Mouse (Mus musculus) midbrain, embryonic 12.5 days (tissue): ENCODE results near the gene Maea. TPM values are rescaled to one million over a fixed set of nuclear protein-coding genes. Genes with fewer than 3 reads are reported as not detected.
A peak's percentile ranks its signal among the peaks of the same experiment; 100 is the strongest.

Experiments
- ATAC-seq: fragments of 200-750 bp; cut with Nextera tagmentation; 2 replicates; pipeline ENCODE4 v1.8.0; 2017; ENCODE audit warnings: low read depth, moderate TSS enrichment, moderate library complexity; ENCODE audit not compliant: low FRiP score
- H3K27ac ChIP-seq: fragments of 300-500 bp; sonication (generic); replicated peaks from 2 replicates; pipeline ENCODE4 v1.5.1; 2016; ENCODE audit warnings: mild to moderate bottlenecking
- H3K27me3 ChIP-seq: fragments of 300-500 bp; sonication (generic); 2 replicates; pipeline ENCODE4 v1.6.1; 2016; ENCODE audit warnings: mild to moderate bottlenecking
- H3K36me3 ChIP-seq: fragments of 300-500 bp; sonication (generic); 2 replicates; pipeline ENCODE4 v1.6.1; 2016
- H3K4me1 ChIP-seq: fragments of 300-500 bp; sonication (generic); 2 replicates; pipeline ENCODE4 v1.6.1; 2016
- H3K4me2 ChIP-seq: fragments of 300-500 bp; sonication (generic); replicated peaks from 2 replicates; pipeline ENCODE4 v1.6.1; 2016; ENCODE audit warnings: mild to moderate bottlenecking, moderate library complexity
- H3K4me3 ChIP-seq: fragments of 300-500 bp; sonication (generic); 2 replicates; pipeline ENCODE4 v1.5.1; 2016; ENCODE audit warnings: mild to moderate bottlenecking
- H3K9ac ChIP-seq: fragments of 300-500 bp; sonication (generic); replicated peaks from 2 replicates; pipeline ENCODE4 v1.6.1; 2016; ENCODE audit warnings: mild to moderate bottlenecking, moderate library complexity
- H3K9me3 ChIP-seq: fragments of 300-500 bp; sonication (generic); 2 replicates; pipeline ENCODE4 v1.6.1; 2016; ENCODE audit warnings: mild to moderate bottlenecking
- WGBS: fragments of 180-500 bp; shearing (Covaris S2); methylation state at CpG from one replicate; pipeline ENCODE4 v1.1.7; 2016; 5-methylcytosine and 5-hydroxymethylcytosine counted together
- polyA plus RNA-seq: library from polyadenylated mRNA; unstranded; fragments of >200 nt; fragmentation: Nextera tagmentation; extraction: Ambion mirVana; gene quantifications from 2 replicates; pipeline ENCODE4 v1.2.1, GENCODE M21; 2016

Maea gene
- polyA plus RNA-seq, 1 experiment from 2014 or later, result 147 TPM

DNA sequence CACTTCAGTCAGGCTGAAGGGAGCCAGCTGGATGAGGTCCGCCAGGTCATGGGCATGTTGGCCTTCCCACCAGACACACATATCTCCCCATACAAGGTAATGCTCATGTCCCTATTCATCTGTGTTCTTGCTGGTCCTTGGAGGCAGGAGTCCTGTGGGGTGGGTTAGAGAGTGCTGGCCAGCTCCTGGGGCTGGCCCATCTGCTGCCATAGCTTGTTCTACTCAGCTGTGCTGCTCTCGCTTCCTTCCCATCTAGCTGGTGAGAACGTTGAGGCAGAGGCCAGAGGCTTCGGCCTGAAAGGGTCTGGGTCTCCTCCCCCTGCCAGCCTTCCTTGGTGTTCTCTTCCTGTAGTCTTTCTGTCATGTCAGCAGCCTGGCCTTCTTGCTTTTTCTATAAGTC is 33.3 kb downstream of the Maea start:
- no peak for ATAC-seq
- Histone ChIP-seq H3K36me3 (peaks cover 100% of the 10 kb centered on the region), H3K4me2 (no peak overlapping the region), H3K4me3 (no peak overlapping the region), H3K9ac (no peak overlapping the region), H3K9me3 (no peaks in the 10 kb centered on the region), H3K27ac (no peak overlapping the region), H3K27me3 (no peaks in the 10 kb centered on the region), H3K4me1 (no peaks in the 10 kb centered on the region)
- 85% methylated on average over 4 of the region's 4 CpGs for WGBS

DNA sequence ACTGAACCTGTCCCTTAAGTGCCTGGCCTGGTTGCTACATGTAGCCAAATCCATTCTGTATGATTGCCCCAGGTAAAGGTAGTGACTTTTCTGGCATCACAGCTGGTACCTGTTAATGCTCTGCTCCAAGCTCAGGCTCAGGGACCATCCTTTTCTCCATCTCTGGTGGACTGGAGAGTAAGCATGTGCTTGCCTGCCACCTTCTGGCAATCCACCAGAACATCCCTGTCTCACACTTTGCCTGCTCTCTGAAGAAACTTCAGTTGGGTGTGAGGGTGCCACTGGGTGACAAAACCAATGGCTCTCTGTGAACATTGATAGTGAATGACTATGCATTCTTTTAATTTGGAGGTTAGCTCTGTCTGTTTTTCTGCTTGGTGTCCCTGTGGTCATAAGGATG is 35.8 kb downstream of the Maea start:
- H3K9me3 ChIP-seq, result no peaks in the 10 kb centered on the region
- no peak overlapping the region for H3K9ac ChIP-seq
- no peak for ATAC-seq
- no peaks in the 10 kb centered on the region for H3K27me3 ChIP-seq
- H3K36me3 ChIP-seq, result peaks cover 82% of the 10 kb centered on the region
- no peak overlapping the region for H3K27ac ChIP-seq
- no peaks in the 10 kb centered on the region for H3K4me1 ChIP-seq
- no peak overlapping the region for H3K4me3 ChIP-seq
- no peak overlapping the region for H3K4me2 ChIP-seq

DNA sequence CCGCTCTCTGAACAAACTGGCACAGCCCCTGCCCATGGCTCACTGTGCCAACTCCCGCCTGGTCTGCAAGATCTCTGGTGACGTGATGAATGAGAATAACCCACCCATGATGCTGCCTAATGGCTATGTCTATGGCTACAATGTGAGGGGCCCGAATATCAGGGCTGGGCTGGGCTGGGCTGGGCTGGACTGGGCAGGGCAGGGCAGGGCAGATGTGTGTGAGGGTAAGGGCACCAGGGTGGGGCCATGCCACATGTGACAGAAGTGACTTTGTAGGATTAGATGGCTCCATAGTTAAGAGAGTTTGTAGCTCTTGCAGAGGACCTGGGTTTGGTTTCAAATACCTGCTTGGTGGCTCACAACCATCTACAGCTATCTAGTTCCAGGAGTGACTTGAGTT is 36.4 kb downstream of the Maea start:
- H3K27me3 ChIP-seq, result no peaks in the 10 kb centered on the region
- H3K9ac ChIP-seq, result no peak overlapping the region
- peaks cover 77% of the 10 kb centered on the region for H3K36me3 ChIP-seq
- H3K9me3 ChIP-seq, result no peaks in the 10 kb centered on the region
- ATAC-seq, result no peak
- no peak overlapping the region for H3K27ac ChIP-seq
- no peaks in the 10 kb centered on the region for H3K4me1 ChIP-seq
- 96% methylated on average over 4 of the region's 4 CpGs for WGBS
- no peak overlapping the region for H3K4me3 ChIP-seq
- no peak overlapping the region for H3K4me2 ChIP-seq

DNA sequence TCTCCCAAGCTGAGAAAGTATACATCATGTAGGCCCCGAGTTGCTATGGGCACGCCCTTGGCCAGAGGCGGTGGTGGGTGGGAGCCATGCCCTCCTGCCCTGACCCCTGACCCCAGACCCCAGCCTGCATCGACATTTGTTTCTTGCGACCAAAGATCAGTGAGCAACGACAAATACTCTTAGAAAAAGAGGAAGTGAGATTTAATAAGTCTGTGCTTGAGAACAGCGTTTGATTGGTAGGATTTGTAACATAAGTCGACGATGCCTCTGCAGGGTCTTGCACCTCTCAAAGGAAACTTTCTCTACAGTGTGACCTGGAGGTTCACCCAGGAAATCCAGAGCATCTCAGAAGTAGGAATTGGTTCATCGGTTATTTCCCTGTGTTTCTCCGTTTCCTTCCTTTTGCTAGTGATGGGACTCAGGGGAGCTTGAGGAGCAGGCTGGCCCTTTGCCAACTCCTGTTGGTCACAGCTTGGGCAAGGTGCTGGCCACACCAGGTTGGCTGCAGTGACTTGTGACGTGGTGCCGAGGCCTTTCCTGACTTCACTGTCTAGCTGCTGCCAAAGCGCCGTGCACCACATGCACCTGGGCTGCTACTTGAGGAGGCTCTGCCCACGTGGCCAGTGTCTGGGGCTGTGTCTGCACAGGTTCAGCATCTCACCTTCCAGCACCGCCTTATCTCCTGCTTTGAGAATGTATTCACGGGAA is 37.2 kb downstream of the Maea start:
- Histone ChIP-seq H3K9ac (no peak overlapping the region), H3K27me3 (no peaks in the 10 kb centered on the region), H3K4me2 (no peak overlapping the region), H3K36me3 (peaks cover 69% of the 10 kb centered on the region), H3K4me1 (peaks cover 2% of the 10 kb centered on the region; the same call in 1 of the 2 replicates), H3K4me3 (no peak overlapping the region), H3K9me3 (no peaks in the 10 kb centered on the region), H3K27ac (no peak overlapping the region)
- WGBS, result 79% methylated on average over 18 of the region's 18 CpGs
- no peak for ATAC-seq

DNA sequence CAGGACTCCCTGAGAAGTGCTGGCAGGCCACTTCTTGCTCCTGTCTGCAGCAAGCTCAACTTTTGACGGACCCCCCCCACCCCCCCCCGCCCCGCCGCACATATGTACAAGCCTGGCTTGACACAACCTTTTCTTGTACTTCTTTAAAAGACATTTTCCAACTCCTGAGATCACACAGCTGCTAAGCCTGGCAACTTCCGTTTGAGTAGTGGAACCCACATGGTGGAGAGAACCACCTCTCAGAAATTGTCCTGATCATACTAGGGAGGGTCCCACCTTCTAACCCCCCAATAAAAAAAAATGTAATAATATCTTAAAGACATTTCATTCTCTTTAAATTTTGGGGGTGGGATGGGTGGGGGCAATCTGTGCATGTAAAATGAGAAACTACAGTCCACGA is 41.9 kb downstream of the Maea start:
- Histone ChIP-seq H3K9ac (peak overlapping the region; percentile 67), H3K4me3 (peak overlapping the region; percentile 65), H3K4me2 (peak overlapping the region; percentile 74), H3K36me3 (peaks cover 33% of the 10 kb centered on the region), H3K4me1 (peaks cover 14% of the 10 kb centered on the region), H3K27me3 (no peaks in the 10 kb centered on the region), H3K9me3 (no peaks in the 10 kb centered on the region), H3K27ac (no peak overlapping the region)
- 73% methylated on average over 6 of the region's 6 CpGs for WGBS
- no peak for ATAC-seq

DNA sequence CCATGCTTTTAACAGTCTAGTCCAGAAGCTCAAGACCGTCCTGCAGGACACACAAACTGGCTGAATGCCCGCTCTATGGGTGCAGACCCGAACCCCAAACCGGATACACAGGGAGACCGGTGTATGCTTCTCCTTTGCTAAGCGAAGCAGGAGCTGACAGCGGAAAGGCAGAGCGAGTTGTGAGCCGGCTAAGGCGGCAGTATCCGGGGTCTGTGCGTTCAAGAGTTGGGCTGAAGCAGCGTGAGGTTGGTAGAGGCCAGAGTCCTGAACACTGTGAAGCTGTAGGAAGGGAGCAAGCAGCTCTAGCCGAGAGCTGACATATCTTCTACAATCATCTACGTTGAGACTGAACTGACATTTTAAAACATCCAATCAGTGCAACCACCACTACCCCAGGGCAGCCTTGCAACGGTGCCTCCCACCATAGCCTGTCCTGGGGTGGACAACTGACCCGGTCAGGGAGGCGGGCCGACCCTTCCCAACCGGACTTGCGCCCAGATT is 42.5 kb downstream of the Maea start:
- peak overlapping the region; percentile 74 for H3K4me2 ChIP-seq
- H3K9ac ChIP-seq, result peak overlapping the region; percentile 67
- ATAC-seq, result peak; percentile 21
- peak overlapping the region; percentile 95 for H3K27ac ChIP-seq
- no peaks in the 10 kb centered on the region for H3K27me3 ChIP-seq
- H3K4me1 ChIP-seq, result peaks cover 14% of the 10 kb centered on the region
- peaks cover 26% of the 10 kb centered on the region for H3K36me3 ChIP-seq
- no peaks in the 10 kb centered on the region for H3K9me3 ChIP-seq
- peak overlapping the region; percentile 65 for H3K4me3 ChIP-seq
- WGBS, result under 1% methylated on average over 21 of the region's 21 CpGs

DNA sequence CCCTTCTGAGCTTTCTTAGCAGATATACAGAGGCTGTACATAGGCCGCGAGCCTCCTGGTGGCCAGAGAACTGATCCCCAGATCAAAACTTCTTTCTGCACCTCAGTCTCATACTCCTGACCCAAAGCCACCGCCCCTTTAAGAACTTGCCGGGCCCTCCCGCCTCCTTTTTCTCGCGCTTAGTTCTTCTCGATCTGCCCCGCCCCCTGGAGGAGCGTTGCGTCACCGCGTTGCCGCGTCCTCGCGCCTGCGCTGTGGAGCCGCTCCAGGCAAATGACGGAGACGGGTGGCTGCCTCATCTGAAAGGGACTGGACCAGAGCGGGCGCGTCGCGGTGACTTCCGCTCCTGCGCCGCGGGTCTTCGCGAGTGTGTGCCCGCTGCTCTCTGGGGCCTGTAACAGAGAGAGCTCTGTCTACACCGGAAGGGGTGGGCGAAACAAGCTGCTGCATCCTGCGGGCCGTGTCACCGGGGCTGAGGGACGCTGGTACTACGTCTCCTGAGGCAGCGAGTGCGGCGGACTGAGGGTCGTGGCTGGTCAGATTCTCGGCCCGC is 43.1 kb downstream of the Maea start, which contains the start of gene Uvssa:
Uvssa (plus strand) TSS at position 248 of the 553 bp plus-strand sequence.
- no peaks in the 10 kb centered on the region for H3K9me3 ChIP-seq
- peak; percentile 98 for ATAC-seq

DNA sequence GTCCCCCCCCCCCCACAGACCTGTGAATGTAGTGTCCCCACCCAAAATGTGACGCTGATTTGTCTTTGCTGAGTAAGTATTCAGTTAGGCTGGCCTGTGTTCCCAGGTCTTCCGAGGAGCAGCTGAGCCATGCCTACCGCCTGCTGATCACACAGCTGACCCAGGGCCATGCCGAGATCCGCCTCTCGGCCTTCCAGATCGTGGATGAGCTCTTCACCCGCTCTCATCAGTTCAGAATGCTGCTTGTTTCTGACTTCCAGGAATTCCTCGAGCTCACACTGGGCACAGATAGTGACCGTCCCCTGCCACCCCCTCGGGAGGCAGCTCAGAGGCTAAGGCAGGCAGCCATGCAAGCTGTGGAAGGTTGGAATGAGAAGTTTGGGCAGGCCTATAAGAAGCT is 52.2 kb downstream of the Maea start:
- WGBS, result 84% methylated on average over 11 of the region's 11 CpGs
- no peaks in the 10 kb centered on the region for H3K4me1 ChIP-seq
- H3K9ac ChIP-seq, result no peak overlapping the region
- no peaks in the 10 kb centered on the region for H3K9me3 ChIP-seq
- ATAC-seq, result no peak
- no peak overlapping the region for H3K4me2 ChIP-seq
- no peak overlapping the region for H3K4me3 ChIP-seq
- no peak overlapping the region for H3K27ac ChIP-seq
- no peaks in the 10 kb centered on the region for H3K27me3 ChIP-seq
- H3K36me3 ChIP-seq, result peaks cover 21% of the 10 kb centered on the region

More for the DNA sequence above, 43.1 kb downstream of the Maea start, which contains the start of gene Uvssa:
- Histone ChIP-seq H3K4me2 (peak within 1 kb of the TSS; percentile 74), H3K9ac (peak within 1 kb of the TSS; percentile 79), H3K36me3 (peaks cover 21% of the 10 kb centered on the region), H3K27ac (peak within 1 kb of the TSS; percentile 95), H3K4me1 (peaks cover 14% of the 10 kb centered on the region), H3K27me3 (no peaks in the 10 kb centered on the region), H3K4me3 (peak within 1 kb of the TSS; percentile 65)
- under 1% methylated on average over 46 of the region's 46 CpGs for WGBS

DNA sequence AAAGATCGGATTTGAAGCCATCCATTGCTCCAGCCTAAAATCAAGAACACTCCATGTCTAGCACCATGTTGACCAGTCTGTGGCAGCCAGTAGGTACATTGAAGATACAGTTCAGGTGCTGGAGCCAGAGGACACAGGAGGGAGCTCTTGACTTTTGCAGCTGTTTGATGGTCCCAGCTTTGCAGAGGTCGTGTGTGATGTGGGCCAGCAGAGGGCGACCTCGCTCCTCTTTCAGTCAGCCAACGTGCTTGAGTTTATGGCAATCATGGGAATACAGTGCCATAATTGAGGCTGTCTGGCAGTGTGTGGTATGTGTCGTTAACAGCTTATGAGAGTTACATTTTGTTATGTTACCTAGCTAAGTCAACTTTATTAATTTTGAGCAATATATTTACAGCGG is 58.5 kb downstream of the Maea start:
- Histone ChIP-seq H3K4me2 (no peak overlapping the region), H3K27me3 (no peaks in the 10 kb centered on the region), H3K36me3 (peaks cover 24% of the 10 kb centered on the region), H3K4me1 (peaks cover 8% of the 10 kb centered on the region; the same call in 1 of the 2 replicates), H3K27ac (no peak overlapping the region), H3K9ac (no peak overlapping the region), H3K9me3 (no peaks in the 10 kb centered on the region), H3K4me3 (no peak overlapping the region)
- WGBS, result 17% methylated on average over 7 of the region's 7 CpGs
- peak; percentile 44; the same call in 1 of the 2 replicates for ATAC-seq

DNA sequence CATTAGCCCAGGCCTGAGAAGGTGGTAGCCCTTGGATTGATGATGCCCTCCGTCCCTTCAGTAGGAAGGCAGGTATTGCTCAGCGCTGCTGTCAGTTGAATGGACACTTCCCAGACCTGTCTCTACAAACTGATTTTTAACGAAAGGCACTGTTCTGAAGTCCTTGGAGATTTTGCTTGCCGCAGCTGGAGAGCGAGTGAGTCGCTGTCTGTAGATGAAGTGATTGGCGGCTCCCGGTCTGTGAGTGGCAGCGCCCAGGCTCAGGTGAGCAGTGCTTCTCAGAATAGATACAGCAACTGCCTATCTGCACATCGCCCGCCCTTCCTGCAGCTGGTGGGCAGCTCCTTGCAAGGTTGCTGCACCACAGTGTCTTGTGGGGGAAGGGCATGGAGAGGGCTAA is 60.4 kb downstream of the Maea start:
- ATAC-seq, result no peak
- Histone ChIP-seq H3K4me2 (no peak overlapping the region), H3K9me3 (no peaks in the 10 kb centered on the region)

DNA sequence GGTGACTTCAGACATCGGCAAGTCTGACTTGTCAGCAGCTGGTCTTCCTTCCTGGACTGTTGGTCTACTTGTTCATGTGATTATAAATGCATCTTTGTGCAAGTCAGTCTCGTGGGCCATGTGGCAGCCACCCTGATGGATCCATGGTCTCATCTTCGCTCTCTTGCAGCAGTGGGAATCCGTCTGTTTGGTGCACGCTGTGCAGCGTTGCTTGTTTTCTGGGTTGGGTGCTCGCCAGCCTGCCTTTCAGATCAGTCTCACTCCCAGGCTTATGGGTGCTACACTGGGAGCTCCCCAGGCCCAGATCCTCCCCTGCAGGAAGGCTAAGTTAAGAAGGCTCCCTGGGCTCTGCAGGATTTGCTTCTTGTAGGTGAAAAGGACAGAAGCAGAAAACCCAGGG is 61.5 kb downstream of the Maea start:
- Histone ChIP-seq H3K4me3 (no peak overlapping the region), H3K9ac (no peak overlapping the region), H3K27me3 (no peaks in the 10 kb centered on the region), H3K9me3 (no peaks in the 10 kb centered on the region), H3K4me2 (no peak overlapping the region), H3K36me3 (peaks cover 10% of the 10 kb centered on the region), H3K27ac (no peak overlapping the region), H3K4me1 (peaks cover 20% of the 10 kb centered on the region)
- no peak for ATAC-seq
- 84% methylated on average over 7 of the region's 7 CpGs for WGBS

More for the DNA sequence above, 60.4 kb downstream of the Maea start:
- Histone ChIP-seq H3K4me3 (no peak overlapping the region), H3K36me3 (peaks cover 20% of the 10 kb centered on the region), H3K27ac (no peak overlapping the region), H3K27me3 (no peaks in the 10 kb centered on the region), H3K4me1 (peaks cover 15% of the 10 kb centered on the region), H3K9ac (no peak overlapping the region)
- WGBS, result 89% methylated on average over 11 of the region's 11 CpGs

DNA sequence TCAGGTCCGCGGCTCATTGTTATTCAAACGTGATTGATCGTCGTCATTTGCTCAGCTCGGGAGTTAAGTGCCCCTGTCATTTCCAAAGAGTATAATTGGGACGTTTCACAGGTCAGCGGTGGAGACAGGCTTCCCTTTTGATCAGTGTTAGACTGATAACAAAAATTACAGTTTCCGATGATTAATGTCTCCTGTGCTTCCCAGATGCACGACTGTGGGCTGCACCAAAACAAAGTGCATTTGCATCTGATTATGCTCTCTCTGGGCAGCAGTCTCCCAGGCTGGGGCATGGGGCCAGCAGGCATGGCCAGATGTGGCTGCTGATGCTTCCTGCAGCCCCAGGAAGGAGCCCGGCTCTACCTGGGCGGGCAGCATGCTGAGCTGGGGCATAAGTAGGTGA is 65.5 kb downstream of the Maea start:
- H3K4me1 ChIP-seq, result peaks cover 24% of the 10 kb centered on the region
- no peak for ATAC-seq
- H3K9ac ChIP-seq, result no peak overlapping the region
- no peak overlapping the region for H3K27ac ChIP-seq
- no peak overlapping the region for H3K4me3 ChIP-seq
- no peaks in the 10 kb centered on the region for H3K36me3 ChIP-seq
- H3K27me3 ChIP-seq, result peaks cover 12% of the 10 kb centered on the region; the same call in 1 of the 2 replicates
- H3K4me2 ChIP-seq, result no peak overlapping the region
- H3K9me3 ChIP-seq, result no peaks in the 10 kb centered on the region
- 55% methylated on average over 12 of the region's 12 CpGs for WGBS
